Mouse (Mus musculus) ES-Bruce4 (cell line): Measurements from ENCODE around the gene Smlr1. TPM values are rescaled to one million over a fixed set of nuclear protein-coding genes. Genes with fewer than 3 reads are reported as not detected.

Source experiments
- H3K27ac ChIP-seq: 2 replicates; pipeline ENCODE4 v1.5.1; 2012; ENCODE audit warnings: low read length, inconsistent platforms; ENCODE audit not compliant: insufficient read depth
- H3K27me3 ChIP-seq: 2 replicates; pipeline ENCODE4 v1.6.1; 2012; ENCODE audit warnings: mild to moderate bottlenecking, low read length, inconsistent platforms; ENCODE audit not compliant: control insufficient read depth, poor library complexity, insufficient read depth, severe bottlenecking
- H3K36me3 ChIP-seq: 2 replicates; pipeline ENCODE4 v1.6.1; 2012; ENCODE audit warnings: inconsistent platforms, mild to moderate bottlenecking, low read length, moderate library complexity; ENCODE audit not compliant: control insufficient read depth, poor library complexity, insufficient read depth, severe bottlenecking
- H3K4me1 ChIP-seq: one replicate; pipeline ENCODE4 v1.8.1; 2011; ENCODE audit warnings: low read length; ENCODE audit not compliant: control insufficient read depth, insufficient read depth
- H3K4me3 ChIP-seq: 2 replicates; pipeline ENCODE4 v1.5.1; 2011; ENCODE audit warnings: low read depth, mild to moderate bottlenecking, low read length
- H3K9ac ChIP-seq: 2 replicates; pipeline ENCODE4 v1.6.1; 2012; ENCODE audit warnings: low read depth, mild to moderate bottlenecking, inconsistent platforms; ENCODE audit not compliant: poor library complexity, severe bottlenecking
- H3K9me3 ChIP-seq: replicated peaks from 2 replicates; pipeline ENCODE4 v1.6.1; 2012; ENCODE audit warnings: mild to moderate bottlenecking, low read length, inconsistent platforms; ENCODE audit not compliant: control insufficient read depth, poor library complexity, insufficient read depth, severe bottlenecking
- CTCF ChIP-seq: IDR thresholded peaks from one replicate; pipeline ENCODE4 v1.8.1; 2011; ENCODE audit warnings: low read depth, low read length
- EP300 ChIP-seq: IDR thresholded peaks from 2 replicates; pipeline ENCODE4 v1.6.1; 2011; ENCODE audit warnings: low read depth, low read length; ENCODE audit not compliant: insufficient read depth
- POLR2A ChIP-seq: IDR thresholded peaks from one replicate; pipeline ENCODE4 v1.8.1; 2011; ENCODE audit warnings: low read length; ENCODE audit not compliant: insufficient read depth
- polyA plus RNA-seq: library from polyadenylated mRNA; stranded (reverse); fragments of >200 nt; gene quantifications from 2 replicates; pipeline ENCODE4 v1.2.4, GENCODE M21; 2011; ENCODE audit warnings: low read depth; ENCODE audit not compliant: missing spikeins, insufficient read depth, insufficient read length

The Smlr1 gene
- polyA plus RNA-seq = not detected in 2 replicates

GRCm38 (mm10) chr10:25535891-25536331, at the start of gene Smlr1:
Gene Smlr1 (minus strand): TSS chr10:25536267.
- H3K4me3 ChIP-seq = no peak within 1 kb of the TSS
- H3K9ac ChIP-seq = no peak within 1 kb of the TSS
- TF ChIP-seq EP300 = no peak
- TF ChIP-seq CTCF = no peak
- no peak for TF ChIP-seq POLR2A
- no peaks in the 10 kb centered on the region for H3K4me1 ChIP-seq
- no peak within 1 kb of the TSS for H3K27ac ChIP-seq
- no peaks in the 10 kb centered on the region for H3K36me3 ChIP-seq
- no peaks in the 10 kb centered on the region for H3K9me3 ChIP-seq
- no peaks in the 10 kb centered on the region for H3K27me3 ChIP-seq

DNA sequence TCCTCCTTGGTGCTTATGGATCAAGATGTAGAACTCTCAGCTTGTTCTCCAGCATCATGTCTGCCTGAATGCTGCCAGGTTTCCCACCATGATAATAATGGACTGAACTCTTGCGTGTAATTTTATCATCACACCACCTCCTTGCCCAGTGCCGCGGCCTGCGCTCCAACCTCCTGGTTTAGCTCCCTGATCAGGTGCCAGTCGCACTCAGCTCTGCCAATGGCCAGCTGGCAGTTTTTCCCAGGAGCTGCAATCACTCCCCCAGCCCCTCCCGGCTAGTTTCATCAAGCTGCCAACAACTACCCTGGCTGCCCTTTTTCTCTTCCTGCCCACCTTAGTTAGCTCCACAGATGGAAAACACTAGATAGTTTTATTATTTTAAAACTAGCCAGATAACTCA, 48.8 kb upstream of the Smlr1 start:
- Histone ChIP-seq H3K27me3 (no peaks in the 10 kb centered on the region), H3K4me3 (no peak overlapping the region), H3K27ac (no peak overlapping the region), H3K4me1 (peaks cover 1% of the 10 kb centered on the region), H3K36me3 (no peaks in the 10 kb centered on the region), H3K9me3 (peaks cover 15% of the 10 kb centered on the region; the same call in 1 of the 2 replicates), H3K9ac (no peak overlapping the region)
- TF ChIP-seq POLR2A = no peak
- no peak for TF ChIP-seq EP300
- no peak for TF ChIP-seq CTCF

GRCm38 (mm10) chr10:25580066-25580465, 44.0 kb upstream of the Smlr1 start:
- Histone ChIP-seq H3K4me1 (no peaks in the 10 kb centered on the region), H3K36me3 (no peaks in the 10 kb centered on the region), H3K27ac (no peak overlapping the region), H3K9ac (no peak overlapping the region), H3K27me3 (no peaks in the 10 kb centered on the region), H3K9me3 (no peaks in the 10 kb centered on the region), H3K4me3 (no peak overlapping the region)
- TF ChIP-seq POLR2A (no peak), CTCF (no peak), EP300 (no peak)

GRCm38 (mm10) chr10:25571319-25572240, 35.5 kb upstream of the Smlr1 start:
- Histone ChIP-seq H3K4me1 (no peaks in the 10 kb centered on the region), H3K4me3 (no peak overlapping the region), H3K27ac (no peak overlapping the region), H3K36me3 (no peaks in the 10 kb centered on the region), H3K27me3 (no peaks in the 10 kb centered on the region), H3K9ac (no peak overlapping the region), H3K9me3 (no peaks in the 10 kb centered on the region)
- TF ChIP-seq POLR2A = no peak
- TF ChIP-seq EP300 = no peak
- no peak for TF ChIP-seq CTCF

GRCm38 (mm10) chr10:25552936-25553335, 16.9 kb upstream of the Smlr1 start:
- H3K36me3 ChIP-seq = no peaks in the 10 kb centered on the region
- H3K9me3 ChIP-seq = no peaks in the 10 kb centered on the region
- H3K4me1 ChIP-seq = no peaks in the 10 kb centered on the region
- no peak for TF ChIP-seq POLR2A
- no peak for TF ChIP-seq EP300
- TF ChIP-seq CTCF = no peak
- H3K9ac ChIP-seq = no peak overlapping the region
- H3K27ac ChIP-seq = no peak overlapping the region
- no peaks in the 10 kb centered on the region for H3K27me3 ChIP-seq
- H3K4me3 ChIP-seq = no peak overlapping the region

GRCm38 (mm10) chr10:25541097-25541496, 5.0 kb upstream of the Smlr1 start:
- no peak for TF ChIP-seq CTCF
- TF ChIP-seq EP300 = no peak
- no peak for TF ChIP-seq POLR2A
- Histone ChIP-seq H3K27me3 (no peaks in the 10 kb centered on the region), H3K4me3 (no peak overlapping the region), H3K36me3 (no peaks in the 10 kb centered on the region), H3K9me3 (no peaks in the 10 kb centered on the region), H3K9ac (no peak overlapping the region), H3K4me1 (no peaks in the 10 kb centered on the region), H3K27ac (no peak overlapping the region)
